Mouse (Mus musculus): ENCODE measurements around the gene Pou2f2.

GRCm38 (mm10) chr7:25079496-25080026 is 100.0 kb downstream of the Pou2f2 start:
- TF ChIP-seq CTCF (IDR thresholded peaks at IDR 0.05; ENCODE audit: low read depth, low read length) (no peak), POLR2A (IDR thresholded peaks at IDR 0.05; ENCODE audit: extremely low read depth, insufficient read depth, low read length) (no peak)

Data from liver, adult 2 months (tissue).